Mouse (Mus musculus) CH12.LX (cell line): Measurements from ENCODE around the gene Kcnk3. TPM values are rescaled to one million over a fixed set of nuclear protein-coding genes. Genes with fewer than 3 reads are reported as not detected.

ENCODE experiments used
- DNase-seq: peaks from one replicate; pipeline ENCODE4 v3.0.0-alpha.2; 2013; ENCODE audit errors: extremely low read depth
- H3K27ac ChIP-seq: 2 replicates; pipeline ENCODE4 v1.5.1; 2012; ENCODE audit warnings: low read depth, mild to moderate bottlenecking, control low read depth, moderate library complexity; ENCODE audit not compliant: insufficient read depth
- H3K27me3 ChIP-seq: replicated peaks from 2 replicates; pipeline ENCODE3; 2012; ENCODE audit warnings: inconsistent platforms
- H3K36me3 ChIP-seq, 2 experiments: replicated peaks in 1 of 2; 2 replicates each; pipeline versions ENCODE3 to v1.6.1; 2012; ENCODE audit warnings: inconsistent platforms in 1 of 2, low read length in 1 of 2, mild to moderate bottlenecking in 1 of 2, mixed read lengths in 1 of 2, moderate library complexity in 1 of 2; ENCODE audit not compliant: control insufficient read depth in 1 of 2, insufficient read depth in 1 of 2
- H3K4me1 ChIP-seq, 2 experiments: 2 replicates each; pipeline ENCODE4 v1.6.1; 2012; ENCODE audit warnings: inconsistent platforms in 1 of 2, moderate library complexity in 1 of 2; ENCODE audit not compliant: insufficient read depth in 2 of 2, control insufficient read depth in 1 of 2
- H3K4me2 ChIP-seq: 2 replicates; pipeline ENCODE4 v1.6.1; 2012; ENCODE audit warnings: low read depth, mild to moderate bottlenecking, control low read depth; ENCODE audit not compliant: poor library complexity, insufficient read depth, severe bottlenecking
- H3K4me3 ChIP-seq, 3 experiments: fragments of 150-350 bp in 1 of 3; sonication (generic) in 1 of 3; replicated peaks in 1 of 3; 2 replicates each; pipeline versions ENCODE3 to v1.5.1; 2011 to 2012; ENCODE audit warnings: low read depth in 2 of 3, low read length in 2 of 3, mild to moderate bottlenecking in 2 of 3, moderate library complexity in 2 of 3, control low read depth in 1 of 3, improper control_type of control experiment in 1 of 3, inconsistent platforms in 1 of 3, mixed read lengths in 1 of 3; ENCODE audit not compliant: poor library complexity in 1 of 3
- H3K79me2 ChIP-seq: replicated peaks from 2 replicates; pipeline ENCODE4 v1.6.1; 2012; ENCODE audit warnings: mild to moderate bottlenecking, moderate library complexity; ENCODE audit not compliant: control insufficient read depth, poor library complexity, insufficient read depth, severe bottlenecking; ENCODE audit errors: extremely low read depth
- H3K9ac ChIP-seq: 2 replicates; pipeline ENCODE4 v1.6.1; 2012; ENCODE audit warnings: low read depth, mild to moderate bottlenecking, control low read depth, moderate library complexity; ENCODE audit not compliant: insufficient read depth
- H3K9me3 ChIP-seq: replicated peaks from 2 replicates; pipeline ENCODE3; 2012; ENCODE audit warnings: low read length, inconsistent platforms, mixed read lengths
- CHD1 ChIP-seq: IDR thresholded peaks from 2 replicates; pipeline ENCODE4 v1.6.1; 2012; ENCODE audit warnings: low read depth, low read length, improper control_type of control experiment, inconsistent platforms
- CHD2 ChIP-seq: IDR thresholded peaks from 2 replicates; pipeline ENCODE4 v1.6.1; 2011; ENCODE audit warnings: low read length, improper control_type of control experiment
- CTCF ChIP-seq, 2 experiments: IDR thresholded peaks in 1 of 2; conservative IDR thresholded peaks in 1 of 2; 2 replicates each; pipeline ENCODE4 v1.5.1; 2011 to 2012; ENCODE audit warnings: low read depth in 2 of 2, low read length in 2 of 2, improper control_type of control experiment in 1 of 2, inconsistent platforms in 1 of 2, mild to moderate bottlenecking in 1 of 2, moderate library complexity in 1 of 2
- ELF1 ChIP-seq: IDR thresholded peaks from 2 replicates; pipeline ENCODE4 v1.6.1; 2014; ENCODE audit warnings: low read depth, mild to moderate bottlenecking, inconsistent platforms, low read length, improper control_type of control experiment
- EP300 ChIP-seq: IDR thresholded peaks from 2 replicates; pipeline ENCODE4 v1.6.1; 2011; ENCODE audit warnings: low read length, improper control_type of control experiment
- ETS1 ChIP-seq: conservative IDR thresholded peaks from 2 replicates; pipeline ENCODE4 v1.6.1; 2012; ENCODE audit warnings: low read depth, mild to moderate bottlenecking, inconsistent platforms, low read length, improper control_type of control experiment, moderate library complexity
- GABPA ChIP-seq: IDR thresholded peaks from 2 replicates; pipeline ENCODE4 v1.6.1; 2012; ENCODE audit warnings: low read depth, low read length, improper control_type of control experiment, inconsistent platforms; ENCODE audit not compliant: insufficient replicate concordance
- HCFC1 ChIP-seq: IDR thresholded peaks from 2 replicates; pipeline ENCODE4 v1.6.1; 2012; ENCODE audit warnings: low read depth, mild to moderate bottlenecking, inconsistent platforms, low read length, improper control_type of control experiment
- JUN ChIP-seq: IDR thresholded peaks from 2 replicates; pipeline ENCODE4 v1.6.1; 2011; ENCODE audit warnings: low read depth, mild to moderate bottlenecking, low read length, improper control_type of control experiment, moderate library complexity; ENCODE audit not compliant: insufficient read depth
- JUND ChIP-seq: conservative IDR thresholded peaks from 2 replicates; pipeline ENCODE4 v1.6.1; 2011; ENCODE audit warnings: low read depth, low read length, improper control_type of control experiment
- MAFK ChIP-seq: IDR thresholded peaks from 2 replicates; pipeline ENCODE4 v1.6.1; 2011; ENCODE audit warnings: low read length, improper control_type of control experiment; ENCODE audit not compliant: insufficient replicate concordance
- POLR2AphosphoS2 ChIP-seq: IDR thresholded peaks from 2 replicates; pipeline ENCODE4 v1.6.1; 2011; ENCODE audit warnings: low read depth, low read length, improper control_type of control experiment
- SIN3A ChIP-seq: IDR thresholded peaks from 2 replicates; pipeline ENCODE4 v1.6.1; 2012; ENCODE audit warnings: low read length, improper control_type of control experiment, inconsistent platforms
- TBP ChIP-seq: conservative IDR thresholded peaks from 2 replicates; pipeline ENCODE4 v1.6.1; 2011; ENCODE audit warnings: low read depth, low read length, improper control_type of control experiment
- TCF12 ChIP-seq: IDR thresholded peaks from 2 replicates; pipeline ENCODE4 v1.6.1; 2014; ENCODE audit warnings: low read depth, mild to moderate bottlenecking, inconsistent platforms, low read length, improper control_type of control experiment
- UBTF ChIP-seq: IDR thresholded peaks from 2 replicates; pipeline ENCODE4 v1.6.1; 2012; ENCODE audit warnings: low read depth, mild to moderate bottlenecking, inconsistent platforms, low read length, improper control_type of control experiment, moderate library complexity
- USF2 ChIP-seq: conservative IDR thresholded peaks from 2 replicates; pipeline ENCODE4 v1.6.1; 2011; ENCODE audit warnings: low read depth, low read length, improper control_type of control experiment
- ZC3H11A ChIP-seq: IDR thresholded peaks from 2 replicates; pipeline ENCODE4 v1.6.1; 2012; ENCODE audit warnings: low read depth, mild to moderate bottlenecking, inconsistent platforms, low read length, improper control_type of control experiment
- ZMIZ1 ChIP-seq: IDR thresholded peaks from 2 replicates; pipeline ENCODE4 v1.6.1; 2012; ENCODE audit warnings: low read depth, mild to moderate bottlenecking, inconsistent platforms, low read length, improper control_type of control experiment
- dilution Hi-C: fragments of 300-500 bp; cut with MboI; formaldehyde crosslinking; loops from 2 replicates; pipeline ENCODE4 v1.14.3; 2020; ENCODE audit warnings: low sequenced_read_pairs; ENCODE audit not compliant: extremely low pct_unique_long_range_greater_than_20kb, extremely low pct_ligation_motif_present
- in situ Hi-C: fragments of 300-500 bp; cut with MboI; formaldehyde crosslinking; loops from 3 replicates; pipeline ENCODE4 v1.14.3; 2019; ENCODE audit warnings: low sequenced_read_pairs, low pct_ligation_motif_present, low pct_unique_long_range_greater_than_20kb, mixed read lengths
- polyA plus RNA-seq: library from polyadenylated mRNA; unstranded; fragments of >175 nt; gene quantifications from 2 replicates; pipeline ENCODE4 v1.2.1, GENCODE M21; 2012; ENCODE audit warnings: low read depth; ENCODE audit not compliant: insufficient read length
- total RNA-seq, 2 experiments: library from RNA; depleted of rRNA; stranded (reverse); fragments of 300-350 nt in 1 of 2; fragments of >200 nt in 1 of 2; gene quantifications; 2 replicates each; pipeline ENCODE4 v1.2.3; 2012 to 2014

The Kcnk3 gene
- total and polyA plus RNA-seq, 3 experiments, result not detected

GRCm38 (mm10) chr5:30548681-30549080 is 39.3 kb upstream of the Kcnk3 start:
- Histone ChIP-seq H3K9ac (no peak overlapping the region), H3K27ac (no peak overlapping the region), H3K36me3 (no peaks in the 10 kb centered on the region), H3K9me3 (no peaks in the 10 kb centered on the region), H3K4me3 (no peak overlapping the region), H3K4me1 (no peaks in the 10 kb centered on the region), H3K79me2 (no peaks in the 10 kb centered on the region), H3K27me3 (peaks cover 48% of the 10 kb centered on the region), H3K4me2 (no peak overlapping the region)
- in situ Hi-C loops, result no loop called here
- no peak for TF ChIP-seq ZMIZ1
- TF ChIP-seq ETS1, result no peak
- no peak for TF ChIP-seq HCFC1
- TF ChIP-seq USF2, result no peak
- TF ChIP-seq UBTF, result no peak
- no peak for TF ChIP-seq ZC3H11A
- TF ChIP-seq TCF12, result no peak
- no peak for TF ChIP-seq CHD2
- TF ChIP-seq ELF1, result no peak
- TF ChIP-seq SIN3A, result no peak
- TF ChIP-seq TBP, result no peak
- no peak for TF ChIP-seq EP300
- no peak for TF ChIP-seq MAFK
- no peak for TF ChIP-seq JUN
- TF ChIP-seq POLR2AphosphoS2, result no peak
- no peak for DNase-seq
- dilution Hi-C loops, result loop anchor here (25.0 kb wide), 1 partner anchor 89 kb away; the partner anchor contains the start of gene Slc35f6

DNA sequence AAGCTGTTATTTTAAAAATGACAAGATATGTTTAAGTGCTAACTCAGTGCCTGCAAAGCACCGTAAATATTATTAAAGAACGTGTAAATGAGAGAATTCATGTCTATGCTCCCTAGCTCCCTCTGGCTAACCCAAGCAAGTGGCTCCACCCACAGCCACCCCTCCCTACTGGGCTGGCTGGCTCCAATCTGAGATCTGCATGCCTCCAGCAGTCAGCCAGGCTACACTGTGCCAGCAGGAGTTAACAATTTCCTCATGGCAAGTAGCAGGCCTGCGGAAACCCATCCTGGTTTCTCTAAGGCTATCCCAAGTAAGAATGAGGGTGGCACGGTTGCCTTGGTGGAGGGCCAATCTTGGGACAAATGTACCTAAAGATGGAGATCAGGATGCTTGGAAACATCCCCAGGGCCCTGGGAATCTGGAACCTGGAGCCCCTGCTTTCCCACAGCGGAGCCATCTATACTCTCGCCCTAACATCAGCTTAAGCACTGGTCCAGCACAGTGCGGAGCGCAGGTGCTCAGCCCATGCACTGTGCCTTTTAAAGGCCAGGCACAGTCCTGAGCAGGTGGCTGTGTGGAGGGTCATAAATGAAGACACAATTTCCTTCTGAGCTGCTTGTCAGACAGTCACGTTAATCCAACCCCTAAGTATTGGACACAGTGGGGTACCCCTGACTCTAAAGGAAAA is 37.5 kb upstream of the Kcnk3 start:
- H3K4me1 ChIP-seq, result no peaks in the 10 kb centered on the region
- TF ChIP-seq CHD1 (no peak), ZC3H11A (no peak), GABPA (no peak), JUND (no peak), CTCF (conservative IDR thresholded peaks at IDR 0.05 in 1 of 2, IDR thresholded peaks at IDR 0.05 in 1 of 2; ENCODE audit: low read depth in 2 of 2, low read length in 2 of 2) (no peak), ETS1 (no peak)
- TF ChIP-seq, all 38 proteins: peak for 0
- H3K27ac ChIP-seq, result no peak overlapping the region
- H3K9me3 ChIP-seq, result no peaks in the 10 kb centered on the region
- H3K36me3 ChIP-seq, result no peaks in the 10 kb centered on the region
- dilution Hi-C loops (no loop called here), in situ Hi-C loops (no loop called here)
- no peak overlapping the region for H3K9ac ChIP-seq
- no peaks in the 10 kb centered on the region for H3K79me2 ChIP-seq
- no peak overlapping the region for H3K4me2 ChIP-seq
- peaks cover 43% of the 10 kb centered on the region for H3K27me3 ChIP-seq
- no peak overlapping the region for H3K4me3 ChIP-seq
- DNase-seq, result no peak
